Mouse (Mus musculus): ENCODE measurements at regions not wholly inside any gene's neighbourhood (a gene's known extent, or its start where the extent isn't known, plus 50 kb on each side); places are given as distances from the start of the nearest gene placed in this dataset.

DNA sequence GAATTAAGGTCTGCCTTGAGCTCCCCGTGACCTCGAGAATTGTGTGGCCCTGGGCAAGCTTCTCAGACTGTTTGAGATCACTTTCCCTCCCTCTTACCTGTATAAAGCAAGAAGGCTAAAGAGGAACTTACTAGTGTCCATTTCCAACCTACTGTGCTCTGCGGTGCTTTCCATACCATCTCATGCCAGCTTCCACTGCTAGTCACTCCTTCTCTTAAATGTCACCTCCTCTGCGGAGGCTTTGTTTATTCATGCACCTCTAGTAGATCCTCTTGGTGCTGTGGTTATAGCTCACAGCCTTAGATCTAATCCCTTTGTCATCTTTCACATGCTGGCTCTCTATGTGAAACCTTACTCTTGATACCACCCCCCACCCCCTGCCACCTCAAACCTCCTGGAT lies 2310.3 kb upstream of the Lrrc6 start:
- no peak for DNase-seq (ENCODE audit: low read depth)

DNA sequence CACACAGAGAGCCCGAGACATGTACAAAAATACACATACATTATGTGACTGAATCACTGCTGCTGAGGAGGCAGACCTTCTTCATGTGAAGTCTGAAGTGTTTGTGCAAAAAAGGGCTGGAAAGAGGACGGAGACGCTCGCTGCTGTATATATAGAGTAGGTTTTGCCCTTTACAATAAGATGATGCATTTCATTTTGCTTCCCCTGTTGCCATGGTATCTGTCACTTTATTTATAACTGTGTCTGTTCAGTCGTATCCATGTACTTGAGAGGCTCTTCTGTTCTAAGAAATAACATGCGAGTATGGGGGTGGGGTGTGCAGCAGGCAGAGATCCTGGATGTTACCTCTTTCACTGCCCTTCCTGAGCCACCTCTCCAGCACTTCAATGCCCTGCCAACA lies 2309.9 kb upstream of the Lrrc6 start:
- no peak for DNase-seq (ENCODE audit: low read depth)

GRCm38 (mm10) chr15:68808175-68808574 lies 2307.5 kb upstream of the Lrrc6 start:
- DNase-seq (ENCODE audit: low read depth): no peak

DNA sequence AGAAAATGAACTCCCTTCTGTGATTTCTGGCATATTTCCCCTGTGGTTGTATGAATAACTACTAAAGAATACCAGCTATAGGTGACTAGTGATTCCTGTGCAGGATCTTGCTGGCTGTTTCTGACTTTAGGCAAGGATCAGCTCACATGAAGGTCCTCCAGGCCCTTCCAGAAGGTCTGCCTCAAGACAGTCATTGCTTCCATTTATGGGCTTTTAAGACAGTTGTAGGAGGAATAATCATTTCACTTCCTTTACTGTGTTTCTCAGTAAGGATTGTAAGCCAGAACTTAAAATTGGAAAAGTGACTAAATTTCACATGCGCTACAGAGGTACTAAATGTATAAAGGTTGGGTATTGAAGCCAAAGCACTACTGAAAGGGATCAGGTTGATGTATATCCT lies 2303.5 kb upstream of the Lrrc6 start:
- DNase-seq (ENCODE audit: low read depth): no peak

GRCm38 (mm10) chr15:68801763-68802162 lies 2301.1 kb upstream of the Lrrc6 start:
- no peak for DNase-seq (ENCODE audit: low read depth)

DNA sequence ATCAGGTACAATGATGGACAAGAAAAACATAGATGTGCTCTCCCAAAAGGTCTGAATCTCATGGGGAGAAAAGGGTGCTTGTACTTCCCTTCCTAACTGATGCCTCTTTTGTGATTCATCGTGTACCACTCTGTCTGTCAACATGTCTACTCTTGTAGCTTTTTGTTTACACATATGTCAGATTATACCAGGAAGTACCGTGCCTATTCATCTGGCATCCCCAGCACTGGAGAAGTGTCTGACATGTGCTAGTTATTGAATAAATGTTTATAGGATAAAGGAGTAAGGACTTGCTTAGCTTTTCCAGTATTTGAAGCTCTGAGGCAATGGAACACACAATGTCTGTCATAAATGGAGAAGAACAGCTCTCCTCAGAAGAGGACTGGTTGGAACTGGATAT lies 2296.7 kb upstream of the Lrrc6 start:
- no peak for DNase-seq (ENCODE audit: low read depth)

DNA sequence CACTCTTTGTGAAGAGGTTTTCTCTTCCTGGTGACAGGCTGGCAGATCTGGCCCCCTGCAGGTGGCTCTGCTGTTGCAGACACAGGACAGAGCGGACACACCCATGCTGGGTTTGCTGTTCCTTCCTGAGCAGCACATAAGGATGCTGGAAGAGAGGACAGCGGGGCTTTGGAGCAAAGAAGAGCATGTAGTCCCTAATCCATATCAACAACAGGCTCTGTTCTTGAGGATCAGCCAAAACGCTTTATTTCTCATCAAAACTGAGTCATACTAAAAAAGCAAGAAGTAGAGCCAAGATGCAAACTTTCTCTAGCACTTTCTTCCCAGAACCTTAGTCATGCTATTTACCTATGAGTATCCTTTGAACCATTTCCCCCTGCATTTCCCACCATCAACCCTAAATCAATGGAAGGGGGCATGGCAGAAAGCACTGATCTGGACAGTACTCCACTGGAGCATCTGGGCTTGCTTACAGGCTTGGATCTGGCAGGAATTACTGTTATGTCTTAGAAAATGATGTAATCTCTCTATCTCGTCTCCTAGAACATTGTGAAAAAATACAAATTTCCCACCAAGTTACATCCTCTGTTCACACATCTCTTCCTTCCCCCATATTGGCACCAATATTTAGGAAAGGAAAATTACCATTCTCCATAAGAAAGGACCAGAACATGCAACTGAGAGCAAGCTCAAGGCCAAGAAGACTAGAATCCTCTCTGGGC lies 2294.7 kb upstream of the Lrrc6 start:
- no peak for DNase-seq (ENCODE audit: low read depth)

- DNase-seq (ENCODE audit: low read depth): no peak
These were observed 2259.2 kb upstream of the Lrrc6 start for GRCm38 (mm10) chr15:68759948-68760347.

- no peak for DNase-seq (ENCODE audit: low read depth)
These were observed 2254.5 kb upstream of the Lrrc6 start for GRCm38 (mm10) chr15:68755255-68755654.

- no peak for DNase-seq (ENCODE audit: low read depth)
These were observed 2254.1 kb upstream of the Lrrc6 start for GRCm38 (mm10) chr15:68754834-68755233.

DNA sequence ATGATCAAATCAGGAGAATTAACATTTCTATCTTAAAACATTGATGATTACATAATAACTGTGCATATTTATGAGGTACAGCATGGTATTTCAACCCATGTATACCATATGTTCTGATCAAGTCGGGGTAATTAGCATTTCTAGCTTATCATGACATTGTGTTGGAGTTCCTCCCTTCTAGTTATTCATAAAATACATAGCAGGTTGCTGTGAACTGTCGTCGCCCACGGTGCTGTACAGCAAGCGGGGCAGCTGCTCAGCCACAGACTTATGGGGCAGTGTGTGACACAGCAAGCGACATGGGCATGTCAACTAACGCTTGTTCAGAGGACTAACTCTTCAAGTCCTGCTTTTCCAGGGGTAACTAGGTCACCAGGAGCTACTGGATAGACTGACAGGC lies 2238.6 kb upstream of the Lrrc6 start:
- no peak for DNase-seq (ENCODE audit: low read depth)

DNA sequence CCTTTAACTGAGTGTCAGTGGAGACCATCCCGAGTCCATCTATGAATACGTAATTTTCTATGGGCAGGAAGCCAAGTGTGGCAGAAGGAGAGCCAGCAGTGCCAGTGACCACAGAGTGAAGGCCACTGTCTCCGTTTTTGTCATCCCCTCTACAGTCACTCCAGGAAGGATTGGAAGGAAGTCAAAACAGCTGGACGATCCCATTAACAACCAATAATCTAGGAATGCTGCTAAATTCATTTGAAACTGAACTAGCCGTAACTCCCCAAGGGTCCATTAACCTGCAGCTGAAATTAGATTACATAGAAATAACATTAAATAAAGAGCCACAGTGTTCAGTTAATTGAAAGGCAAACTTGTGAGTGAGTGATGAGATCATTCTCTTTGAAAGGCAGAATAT lies 2220.5 kb upstream of the Lrrc6 start:
- no peak for DNase-seq (ENCODE audit: low read depth)

GRCm38 (mm10) chr15:68719486-68719885 lies 2218.8 kb upstream of the Lrrc6 start:
- no peak for DNase-seq (ENCODE audit: low read depth)

GRCm38 (mm10) chr15:68714337-68714736 lies 2213.6 kb upstream of the Lrrc6 start:
- no peak for DNase-seq (ENCODE audit: low read depth)

DNA sequence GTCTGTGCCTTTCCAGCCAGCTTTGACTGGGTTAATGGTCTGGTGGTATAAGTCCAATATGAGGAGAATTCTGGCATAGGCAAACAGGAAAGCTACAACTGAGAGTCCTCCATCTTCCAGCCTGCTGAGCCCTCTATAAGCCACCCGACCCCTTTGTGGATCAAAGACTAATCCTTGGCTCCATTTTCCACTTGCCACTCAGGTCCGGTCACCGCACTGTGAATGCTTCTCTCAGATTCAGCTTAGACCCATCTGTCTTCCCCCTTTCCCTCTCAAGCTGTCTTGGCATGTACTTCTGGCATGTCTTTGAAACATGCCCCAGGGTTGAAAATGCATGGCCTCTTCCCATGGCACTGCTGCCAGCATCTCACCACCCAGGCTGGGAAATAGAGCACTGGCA lies 2206.6 kb upstream of the Lrrc6 start:
- DNase-seq (ENCODE audit: low read depth): no peak

DNA sequence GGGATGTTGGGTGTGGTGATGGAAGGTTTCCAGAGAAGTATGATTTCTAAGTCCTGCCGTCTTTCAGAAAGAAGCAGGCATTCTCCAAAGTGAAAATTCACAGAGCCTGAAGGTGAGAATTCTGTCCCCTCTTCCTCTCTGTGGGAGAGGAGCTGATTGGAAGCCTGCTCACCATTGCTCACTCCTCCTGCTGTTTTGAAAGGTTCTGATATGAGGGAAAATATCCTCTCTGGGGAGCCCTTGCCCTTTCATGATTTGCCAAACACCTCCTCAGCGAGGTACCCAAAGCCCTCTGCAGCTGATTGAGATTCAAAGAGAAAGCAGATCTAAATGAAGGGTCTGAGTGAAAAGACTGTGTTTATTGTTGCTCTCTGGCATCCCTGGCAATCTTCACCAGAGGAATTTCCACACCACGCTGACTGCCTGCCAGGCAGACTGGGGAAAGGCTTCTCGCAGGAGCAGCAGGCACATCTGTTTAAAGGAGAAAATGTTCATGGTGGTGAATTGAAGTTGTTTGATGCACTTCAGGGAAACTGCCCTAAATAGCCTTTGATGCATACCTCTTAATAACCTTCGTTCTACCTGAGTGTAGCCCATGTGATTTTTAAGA lies 2194.4 kb upstream of the Lrrc6 start:
- DNase-seq (ENCODE audit: low read depth): no peak

DNA sequence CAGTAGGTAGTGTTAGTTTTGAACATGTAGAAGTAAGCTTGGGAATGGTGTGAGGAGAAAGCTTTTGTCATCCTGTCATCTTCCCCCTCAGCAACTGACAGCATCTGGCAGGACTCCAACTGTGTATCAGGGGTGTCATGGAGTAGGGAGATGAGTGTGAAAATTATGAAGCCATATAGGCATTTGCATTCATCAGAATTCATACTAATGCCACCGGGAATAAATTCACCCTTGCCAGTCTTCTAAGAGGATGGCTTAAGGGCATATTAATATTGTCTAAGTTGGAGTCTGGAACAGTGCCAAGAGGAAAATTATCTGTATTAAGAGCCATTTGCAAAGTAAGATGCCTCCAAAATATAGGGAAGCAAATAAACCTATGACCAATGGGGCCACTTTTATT lies 2166.8 kb upstream of the Lrrc6 start:
- no peak for DNase-seq (ENCODE audit: low read depth)

DNA sequence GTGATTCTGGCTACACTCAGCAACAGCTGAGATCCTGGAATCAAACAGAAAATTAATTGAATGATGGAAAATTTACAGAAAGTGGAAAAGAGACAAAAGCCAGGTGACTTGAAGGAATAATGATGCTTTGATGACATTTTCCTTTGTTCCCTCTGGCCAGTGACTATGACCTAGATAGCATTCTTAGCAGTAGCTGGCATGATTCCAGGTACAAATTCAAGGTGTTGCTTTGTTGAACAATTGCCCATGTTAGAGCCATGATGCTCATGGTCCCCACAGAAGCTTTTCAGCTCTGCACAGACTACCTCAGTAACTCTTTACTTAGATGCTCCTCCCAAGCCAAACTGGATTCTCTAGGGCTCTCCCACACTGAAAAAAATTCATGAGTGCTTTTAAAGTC lies 2164.6 kb upstream of the Lrrc6 start:
- no peak for DNase-seq (ENCODE audit: low read depth)

DNA sequence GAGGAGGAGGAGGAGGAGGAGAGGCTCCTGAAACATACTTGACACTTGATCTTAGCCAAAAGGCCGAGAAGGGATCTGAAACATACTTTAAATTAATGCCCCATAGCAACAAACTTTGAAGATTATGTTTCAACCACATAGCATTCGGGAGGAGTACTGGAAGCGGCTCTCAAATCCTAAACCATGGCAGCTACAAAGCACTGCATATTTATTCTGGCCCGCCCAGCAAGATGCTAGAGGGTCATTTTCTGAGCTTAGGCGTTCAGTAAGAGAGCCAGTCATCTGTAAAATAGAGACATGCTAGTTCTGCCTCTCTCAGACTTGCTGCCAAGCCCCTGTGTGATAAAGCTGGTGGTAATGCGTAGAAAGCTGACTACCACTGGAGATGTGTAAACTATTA lies 2156.0 kb upstream of the Lrrc6 start:
- DNase-seq (ENCODE audit: low read depth): no peak

DNA sequence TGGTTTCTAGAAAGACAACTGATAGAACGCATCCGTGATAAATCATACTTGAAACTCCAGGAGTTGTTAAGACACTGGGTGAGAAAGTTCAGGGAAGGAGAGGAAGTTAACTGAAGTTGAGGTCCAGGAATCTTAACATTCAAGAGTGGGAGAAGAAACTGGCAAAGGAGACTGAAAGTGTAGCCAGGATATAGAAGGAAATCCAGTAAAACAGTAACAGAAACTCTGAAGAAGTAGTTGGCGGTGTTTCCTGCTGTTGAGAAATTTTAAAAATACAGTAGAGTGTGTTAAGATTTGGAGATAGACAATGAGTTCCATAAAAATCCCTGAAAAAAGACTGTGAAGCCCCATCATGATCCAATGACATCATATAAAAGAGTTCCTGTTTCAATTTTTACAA lies 2154.3 kb upstream of the Lrrc6 start:
- DNase-seq (ENCODE audit: low read depth): no peak

- DNase-seq (ENCODE audit: low read depth): no peak
These were observed 2149.9 kb upstream of the Lrrc6 start for GRCm38 (mm10) chr15:68650609-68651008.

DNA sequence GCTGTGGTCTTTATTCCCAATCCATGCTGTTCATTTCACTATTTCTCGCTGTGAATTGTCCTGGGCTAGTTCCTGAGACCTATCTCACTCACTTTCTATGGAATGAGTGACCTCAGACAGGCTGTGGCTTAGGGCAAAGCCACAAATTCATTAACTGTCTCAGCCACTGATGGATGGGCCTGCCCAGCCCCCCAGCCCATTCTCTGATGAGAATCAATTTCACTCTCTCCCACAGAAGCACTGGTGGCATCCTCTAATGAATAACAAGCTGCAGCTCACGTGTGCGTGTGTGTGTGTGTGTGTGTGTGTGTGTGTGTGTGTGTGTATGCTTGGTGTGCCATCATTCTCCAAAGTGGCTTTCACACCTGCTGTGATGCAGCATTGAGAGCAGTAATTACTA lies 2149.3 kb upstream of the Lrrc6 start:
- DNase-seq (ENCODE audit: low read depth): no peak

- DNase-seq (ENCODE audit: low read depth): no peak
These were observed 2146.2 kb upstream of the Lrrc6 start for GRCm38 (mm10) chr15:68646865-68647264.

- DNase-seq (ENCODE audit: low read depth): no peak
These were observed 2144.2 kb upstream of the Lrrc6 start for GRCm38 (mm10) chr15:68644862-68645261.

All from naive thymus-derived CD4-positive, alpha-beta T cell, adult 2 months (primary cell).